Mouse (Mus musculus) lung, embryonic 14.5 days (tissue): ENCODE measurements at regions not wholly inside any gene's neighbourhood (a gene's known extent, or its start where the extent isn't known, plus 50 kb on each side); places are given as distances from the start of the nearest gene placed in this dataset.

Experiments used
- ATAC-seq: fragments of 200-750 bp; cut with Nextera tagmentation; 2 replicates; pipeline ENCODE4 v1.8.0; 2017; ENCODE audit warnings: mild to moderate bottlenecking, moderate TSS enrichment, moderate library complexity; ENCODE audit not compliant: insufficient read depth
- DNase-seq: peaks from one replicate; pipeline ENCODE4 v3.0.0-alpha.2; 2015
- H3K27ac ChIP-seq: fragments of 300-500 bp; sonication (generic); 2 replicates; pipeline ENCODE4 v1.5.1; 2014; ENCODE audit warnings: low read depth, mild to moderate bottlenecking, moderate library complexity
- H3K27me3 ChIP-seq: fragments of 300-500 bp; sonication (generic); 2 replicates; pipeline ENCODE4 v1.6.1; 2014; ENCODE audit warnings: low read length, control low read depth; ENCODE audit not compliant: insufficient read depth
- H3K36me3 ChIP-seq: fragments of 300-500 bp; sonication (generic); 2 replicates; pipeline ENCODE4 v1.6.1; 2014; ENCODE audit warnings: control low read depth; ENCODE audit not compliant: insufficient read depth
- H3K4me1 ChIP-seq: fragments of 300-500 bp; sonication (generic); 2 replicates; pipeline ENCODE4 v1.6.1; 2014; ENCODE audit warnings: antibody characterized with exemption, control low read depth; ENCODE audit not compliant: insufficient read depth
- H3K4me2 ChIP-seq: fragments of 300-500 bp; sonication (generic); 2 replicates; pipeline ENCODE4 v1.6.1; 2014; ENCODE audit warnings: mild to moderate bottlenecking
- H3K4me3 ChIP-seq: fragments of 300-500 bp; sonication (generic); 2 replicates; pipeline ENCODE4 v1.5.1; 2014; ENCODE audit warnings: low read depth, low read length
- H3K9ac ChIP-seq: fragments of 300-500 bp; sonication (generic); 2 replicates; pipeline ENCODE4 v1.6.1; 2014
- H3K9me3 ChIP-seq: fragments of 300-500 bp; sonication (generic); 2 replicates; pipeline ENCODE4 v1.6.1; 2016; ENCODE audit warnings: low read depth, low read length, control low read depth
- CTCF ChIP-seq: IDR thresholded peaks from 2 replicates; pipeline ENCODE4 v1.5.1; 2016; ENCODE audit warnings: antibody characterized with exemption, low read depth
- WGBS: fragments of 180-500 bp; shearing (Covaris S2); extraction: QIAGEN DNeasy Blood & Tissue Kit; methylation state at CpG from one replicate; pipeline ENCODE4 v1.1.7; 2014; 5-methylcytosine and 5-hydroxymethylcytosine counted together

GRCm38 (mm10) chr10:8960964-8961675, 75.2 kb upstream of the Sash1 start:
- Histone ChIP-seq H3K4me2 (no peak overlapping the region), H3K27ac (no peak overlapping the region), H3K9me3 (no peaks in the 10 kb centered on the region), H3K4me3 (no peak overlapping the region), H3K4me1 (no peaks in the 10 kb centered on the region), H3K27me3 (no peaks in the 10 kb centered on the region), H3K9ac (no peak overlapping the region), H3K36me3 (no peaks in the 10 kb centered on the region)
- TF ChIP-seq CTCF, result no peak
- ATAC-seq (no peak), DNase-seq (no peak)
- 71% methylated on average over 10 of the region's 10 CpGs for WGBS

GRCm38 (mm10) chr10:8960275-8960960, 74.5 kb upstream of the Sash1 start:
- DNase-seq, result no peak
- ATAC-seq, result no peak
- Histone ChIP-seq H3K36me3 (no peaks in the 10 kb centered on the region), H3K4me3 (no peak overlapping the region), H3K9me3 (no peaks in the 10 kb centered on the region), H3K9ac (no peak overlapping the region), H3K4me2 (no peak overlapping the region), H3K27me3 (no peaks in the 10 kb centered on the region), H3K27ac (no peak overlapping the region), H3K4me1 (0 out of 2 replicates have a peak, but pooled peaks cover 4% of the 10 kb centered on the region)
- WGBS, result 87% methylated on average over 9 of the region's 9 CpGs
- TF ChIP-seq CTCF, result no peak

- ATAC-seq, result no peak
- Histone ChIP-seq H3K36me3 (no peaks in the 10 kb centered on the region), H3K27ac (no peak overlapping the region; the same call in 1 of the 2 replicates), H3K4me3 (no peak overlapping the region), H3K4me1 (0 out of 2 replicates have a peak, but pooled peaks cover 4% of the 10 kb centered on the region), H3K9me3 (no peaks in the 10 kb centered on the region), H3K4me2 (no peak overlapping the region), H3K9ac (no peak overlapping the region), H3K27me3 (no peaks in the 10 kb centered on the region)
- no peak for DNase-seq
- TF ChIP-seq CTCF, result no peak
- WGBS, result 32% methylated on average over 6 of the region's 6 CpGs
Measured at GRCm38 (mm10) chr10:8955499-8956211, 69.8 kb upstream of the Sash1 start.

- H3K9ac ChIP-seq, result no peak overlapping the region
- no peak overlapping the region for H3K27ac ChIP-seq
- H3K4me1 ChIP-seq, result 0 out of 2 replicates have a peak, but pooled peaks cover 4% of the 10 kb centered on the region
- ATAC-seq (no peak), DNase-seq (no peak)
- no peak overlapping the region for H3K4me2 ChIP-seq
- no peaks in the 10 kb centered on the region for H3K27me3 ChIP-seq
- no peaks in the 10 kb centered on the region for H3K9me3 ChIP-seq
- WGBS, result 87% methylated on average over 4 of the region's 4 CpGs
- H3K36me3 ChIP-seq, result no peaks in the 10 kb centered on the region
- H3K4me3 ChIP-seq, result no peak overlapping the region
- no peak for TF ChIP-seq CTCF
Measured at GRCm38 (mm10) chr10:8954003-8954402, 68.1 kb upstream of the Sash1 start.

GRCm38 (mm10) chr10:8952922-8953321, 67.1 kb upstream of the Sash1 start:
- Histone ChIP-seq H3K4me3 (no peak overlapping the region), H3K4me1 (0 out of 2 replicates have a peak, but pooled peaks cover 4% of the 10 kb centered on the region), H3K4me2 (no peak overlapping the region), H3K36me3 (no peaks in the 10 kb centered on the region), H3K27me3 (no peaks in the 10 kb centered on the region), H3K9ac (no peak overlapping the region), H3K9me3 (no peaks in the 10 kb centered on the region), H3K27ac (no peak overlapping the region)
- no peak for TF ChIP-seq CTCF
- ATAC-seq, result no peak
- no peak for DNase-seq
- WGBS, result 85% methylated on average over 5 of the region's 5 CpGs

- Histone ChIP-seq H3K4me3 (no peak overlapping the region), H3K4me2 (no peak overlapping the region), H3K27ac (no peak overlapping the region), H3K4me1 (0 out of 2 replicates have a peak, but pooled peaks cover 4% of the 10 kb centered on the region), H3K9ac (no peak overlapping the region), H3K9me3 (no peaks in the 10 kb centered on the region), H3K36me3 (no peaks in the 10 kb centered on the region), H3K27me3 (no peaks in the 10 kb centered on the region)
- ATAC-seq (no peak), DNase-seq (no peak)
- 89% methylated on average over 3 of the region's 3 CpGs for WGBS
- no peak for TF ChIP-seq CTCF
Measured at GRCm38 (mm10) chr10:8951937-8952336, 66.1 kb upstream of the Sash1 start.
